In genomic region chr3:88746871-88747231, GRCm38 (mm10) we compare ENCODE assay signal across 20 mouse cellular contexts. TPM values are rescaled to one million over a fixed set of nuclear protein-coding genes. Genes with fewer than 3 reads are reported as not detected.
DNase-seq lines count a peak whose midpoint lies in the region; ATAC-seq and TF ChIP-seq lines count a peak whose summit lies in the region.
"Had no signal": no experiment of that assay in that cellular context is flagged by ENCODE, and none has a peak within 500 bp of the region (broad histone marks: within the 10 kb centered on the region; RNA-seq: fewer than 3 reads in every experiment).

No protein-coding gene starts in this region.

- no peaks in the 10 kb centered on the region for H3K27me3 ChIP-seq in kidney, adult 2 months (replicated peaks; ENCODE audit: control insufficient read depth, insufficient read depth, low read length)
- H3K27me3 ChIP-seq in lung, postnatal 0 days (replicated peaks; ENCODE audit: insufficient read depth, low read length) = no peaks in the 10 kb centered on the region
- no peaks in the 10 kb centered on the region for H3K27me3 ChIP-seq in intestine, postnatal 0 days (replicated peaks; ENCODE audit: control insufficient read depth, insufficient read depth, low read length)
- H3K27me3 ChIP-seq: limb, embryonic 13.5 days; midbrain, embryonic 13.5 days had no signal

- H3K9ac ChIP-seq in lung, postnatal 0 days (replicated peaks; ENCODE audit: low read depth) = no peak overlapping the region
- no peak overlapping the region for H3K9ac ChIP-seq in intestine, postnatal 0 days (ENCODE audit: low read depth, low read length)
- H3K9ac ChIP-seq: forebrain, postnatal 0 days; limb, embryonic 13.5 days; midbrain, embryonic 13.5 days had no signal

- no peak overlapping the region for H3K4me3 ChIP-seq in kidney, adult 2 months (ENCODE audit: insufficient read depth, low read depth, low read length)
- no peak overlapping the region for H3K4me3 ChIP-seq in lung, postnatal 0 days (ENCODE audit: low read depth, low read length)
- no peak overlapping the region for H3K4me3 ChIP-seq in intestine, postnatal 0 days (ENCODE audit: low read depth, low read length)
- H3K4me3 ChIP-seq: layer of hippocampus, adult 2 months; limb, embryonic 13.5 days; midbrain, embryonic 13.5 days had no signal

- H3K9me3 ChIP-seq in lung, postnatal 0 days (ENCODE audit: low read length) = 0 out of 2 replicates have a peak, but pooled peaks cover 4% of the 10 kb centered on the region
- H3K9me3 ChIP-seq in intestine, postnatal 0 days (ENCODE audit: control insufficient read depth) = no peaks in the 10 kb centered on the region

- H3K36me3 ChIP-seq in kidney, adult 2 months (ENCODE audit: control insufficient read depth, insufficient read depth, low read length) = no peaks in the 10 kb centered on the region
- no peaks in the 10 kb centered on the region for H3K36me3 ChIP-seq in lung, postnatal 0 days (ENCODE audit: insufficient read depth, low read length)
- H3K36me3 ChIP-seq in intestine, postnatal 0 days (ENCODE audit: control insufficient read depth, insufficient read depth) = no peaks in the 10 kb centered on the region

- no peaks in the 10 kb centered on the region for H3K4me1 ChIP-seq in kidney, adult 2 months (ENCODE audit: control insufficient read depth, insufficient read depth, low read length)
- H3K4me1 ChIP-seq in lung, postnatal 0 days (ENCODE audit: insufficient read depth, low read depth, low read length) = no peaks in the 10 kb centered on the region
- H3K4me1 ChIP-seq in intestine, postnatal 0 days (replicated peaks; ENCODE audit: control insufficient read depth, insufficient read depth, low read length) = no peaks in the 10 kb centered on the region
- H3K4me1 ChIP-seq: limb, embryonic 13.5 days; midbrain, embryonic 13.5 days had no signal

- peak; percentile 44 for ATAC-seq in lung, postnatal 0 days
- ATAC-seq in intestine, postnatal 0 days = peak; percentile 98
- no peak for ATAC-seq in erythroid progenitor cell, adult 5-6 weeks (replicated peaks; ENCODE audit: low FRiP score, poor library complexity, severe bottlenecking)
- ATAC-seq: forebrain, postnatal 0 days; midbrain, embryonic 13.5 days had no signal

- TF ChIP-seq POLR2A in kidney, adult 2 months (IDR thresholded peaks at IDR 0.05; ENCODE audit: low read depth, low read length) = no peak

- DNase-seq in kidney, adult 2 months = peak; percentile 70
- no peak for DNase-seq in kidney, postnatal 25 days
- peak; percentile 23 for DNase-seq in lung, postnatal 0 days (ENCODE audit: low spot score)
- no peak for DNase-seq in lung, adult 18-20 months
- DNase-seq in yolk sac, embryonic 10.5 days (ENCODE audit: low spot score) = peak; percentile 86
- no peak for DNase-seq in urinary bladder, postnatal 10 days (ENCODE audit: low spot score)
- DNase-seq: adrenal gland, adult 8-10 months; B cell, adult 2 months; cerebellum, adult 9-10 months; forebrain, postnatal 0 days; gastrocnemius, postnatal 14 days; heart, postnatal 36 days; right cerebral cortex, postnatal 14 days; thymus, adult 2 months had no signal

- no peak for TF ChIP-seq CTCF in kidney, adult 2 months (conservative IDR thresholded peaks at IDR 0.05; ENCODE audit: insufficient read depth, insufficient read length, low read depth, low read length)
- no peak for TF ChIP-seq CTCF in lung, postnatal 0 days (IDR thresholded peaks at IDR 0.05)
- no peak for TF ChIP-seq CTCF in intestine, postnatal 0 days (IDR thresholded peaks at IDR 0.05; ENCODE audit: low read depth)

- 69% methylated on average over 4 of the region's 4 CpGs for WGBS in kidney, adult 2 months
- 66% methylated on average over 4 of the region's 4 CpGs for WGBS in lung, postnatal 0 days
- WGBS in intestine, postnatal 0 days = 38% methylated on average over 4 of the region's 4 CpGs

- H3K4me2 ChIP-seq in lung, postnatal 0 days (replicated peaks; ENCODE audit: low read depth, low read length) = no peak overlapping the region
- no peak overlapping the region for H3K4me2 ChIP-seq in intestine, postnatal 0 days (replicated peaks; ENCODE audit: low read depth)
- H3K4me2 ChIP-seq: heart, embryonic 11.5 days; limb, embryonic 13.5 days; midbrain, embryonic 13.5 days had no signal

- H3K27ac ChIP-seq in kidney, adult 2 months (ENCODE audit: insufficient read depth, low read depth, low read length) = no peak overlapping the region
- no peak overlapping the region for H3K27ac ChIP-seq in lung, postnatal 0 days (ENCODE audit: low read length)
- peak overlapping the region; percentile 81 for H3K27ac ChIP-seq in intestine, postnatal 0 days (ENCODE audit: low read depth, low read length)
- H3K27ac ChIP-seq: layer of hippocampus, adult 2 months; limb, embryonic 13.5 days; midbrain, embryonic 13.5 days had no signal

- no peak for TF ChIP-seq EP300 in lung, postnatal 0 days (IDR thresholded peaks at IDR 0.05)

RNA-seq across cellular contexts. Expression of gene Syt11, which starts 28.1 kb away (rescaled TPM):
- polyA plus RNA-seq in kidney, adult 2 months (2012; rRNA removed) = 7.3 and 8.2 TPM in 2 replicates
- 4.9 and 5.6 TPM in 2 replicates for polyA plus RNA-seq in lung, postnatal 0 days (2015; fragmentation: Nextera tagmentation; extraction: Ambion mirVana)
- 8.6 and 10.1 TPM in 2 replicates for polyA plus RNA-seq in intestine, postnatal 0 days (2015; fragmentation: Nextera tagmentation; extraction: Ambion mirVana)
- 0.36 TPM in 1 of 2 replicates, not detected in the other for total RNA-seq in erythroid progenitor cell, adult 5-6 weeks (2015; ENCODE audit: low replicate concordance)
- 0.39 TPM in 1 of 2 replicates, not detected in the other for total RNA-seq in erythroid progenitor cell, adult 5-6 weeks (2017; ENCODE audit: low replicate concordance)

RNA-seq across cellular contexts. Expression of gene Rit1, which starts 30.2 kb away (rescaled TPM):
- polyA plus RNA-seq in kidney, adult 2 months (2012; rRNA removed) = 37.2 and 48.1 TPM in 2 replicates
- polyA plus RNA-seq in lung, postnatal 0 days (2015; fragmentation: Nextera tagmentation; extraction: Ambion mirVana) = 88.6 and 98.4 TPM in 2 replicates
- polyA plus RNA-seq in intestine, postnatal 0 days (2015; fragmentation: Nextera tagmentation; extraction: Ambion mirVana) = 48.8 and 50.2 TPM in 2 replicates
- 13.0 and 20.2 TPM in 2 replicates for total RNA-seq in erythroid progenitor cell, adult 5-6 weeks (2015; ENCODE audit: low replicate concordance)
- total RNA-seq in erythroid progenitor cell, adult 5-6 weeks (2017; ENCODE audit: low replicate concordance) = 27.6 and 45.9 TPM in 2 replicates

Comparison
In these comparisons a context has a peak if more than half of its experiments do, and no peak if none do; other contexts are left out.
1. DNase-seq: peak in kidney, adult 2 months (single experiment), lung, postnatal 0 days (single experiment) and yolk sac, embryonic 10.5 days (single experiment); none in kidney, postnatal 25 days (0 of 2), lung, adult 18-20 months (0 of 2) and urinary bladder, postnatal 10 days (single experiment).